Mouse (Mus musculus) lung, adult 2 months (tissue): ENCODE measurements at regions not wholly inside any gene's neighbourhood (a gene's known extent, or its start where the extent isn't known, plus 50 kb on each side); places are given as distances from the start of the nearest gene placed in this dataset.

Source experiments
- CTCF ChIP-seq: fragments of 200-500 bp; IDR thresholded peaks from 2 replicates; pipeline ENCODE4 v1.5.1; 2011; ENCODE audit warnings: mild to moderate bottlenecking, low read length, control low read depth; ENCODE audit not compliant: insufficient read depth
- POLR2A ChIP-seq: fragments of 200-500 bp; IDR thresholded peaks from 2 replicates; pipeline ENCODE4 v1.6.1; 2011; ENCODE audit warnings: low read depth, mild to moderate bottlenecking, control low read depth, low read length, borderline replicate concordance; ENCODE audit errors: extremely low read depth

DNA sequence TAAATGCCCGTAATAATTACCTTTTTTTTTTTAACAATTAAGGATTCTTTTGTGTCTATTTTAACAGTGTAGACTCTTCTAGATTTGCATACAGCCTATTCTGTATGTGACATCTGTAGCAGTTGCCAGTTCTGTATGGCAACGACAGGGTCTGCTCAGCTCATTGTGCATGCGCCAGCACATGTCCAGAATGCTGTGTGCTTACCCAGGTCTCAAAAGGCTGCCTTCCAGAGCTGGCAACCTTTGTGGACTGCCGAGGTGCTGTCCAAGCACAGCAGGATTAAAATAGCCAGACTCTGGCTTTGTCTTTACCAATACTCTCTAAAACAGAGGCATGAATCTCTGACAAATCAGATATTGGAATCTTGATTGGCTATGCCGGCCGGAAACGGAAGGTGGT is 105.0 kb upstream of the Ntm start:
- TF ChIP-seq CTCF, result no peak
- no peak for TF ChIP-seq POLR2A
